8 mouse cellular contexts compared by ENCODE assay signal in genomic region chr12:52602471-52602870, GRCm38 (mm10).
DNase-seq lines count a peak whose midpoint lies in the region; ATAC-seq lines count a peak whose summit lies in the region.

No protein-coding gene starts in this region.

- H3K27ac ChIP-seq in forebrain, embryonic 13.5 days, result peak overlapping the region; percentile 85; the same call in 1 of the 2 replicates
- no peak overlapping the region; the same call in 1 of the 2 replicates for H3K27ac ChIP-seq in neural tube, embryonic 14.5 days (ENCODE audit: low read depth, low read length)

- no peak for ATAC-seq in megakaryocyte, adult 5-6 weeks (ENCODE audit: poor library complexity, severe bottlenecking)
- ATAC-seq in forebrain, embryonic 13.5 days, result no peak
- no peak for ATAC-seq in neural tube, embryonic 14.5 days (ENCODE audit: low read depth)

- H3K27me3 ChIP-seq in megakaryocyte, embryonic 14.5 days (replicated peaks), result no peaks in the 10 kb centered on the region
- H3K27me3 ChIP-seq in forebrain, embryonic 13.5 days, result 0 out of 2 replicates have a peak, but pooled peaks cover 2% of the 10 kb centered on the region
- H3K27me3 ChIP-seq in neural tube, embryonic 14.5 days (ENCODE audit: control insufficient read depth, insufficient read depth, low read length), result no peaks in the 10 kb centered on the region

- 23% methylated on average over 2 of the region's 2 CpGs for WGBS in forebrain, embryonic 13.5 days
- 17% methylated on average over 2 of the region's 2 CpGs for WGBS in neural tube, embryonic 14.5 days

- peaks cover 28% of the 10 kb centered on the region for H3K4me1 ChIP-seq in megakaryocyte, embryonic 14.5 days
- peaks cover 14% of the 10 kb centered on the region for H3K4me1 ChIP-seq in forebrain, embryonic 13.5 days
- H3K4me1 ChIP-seq in neural tube, embryonic 14.5 days (ENCODE audit: control insufficient read depth, insufficient read depth, low read length), result no peaks in the 10 kb centered on the region

- no peaks in the 10 kb centered on the region for H3K36me3 ChIP-seq in megakaryocyte, embryonic 14.5 days (replicated peaks; ENCODE audit: low read length)
- no peaks in the 10 kb centered on the region for H3K36me3 ChIP-seq in forebrain, embryonic 13.5 days (ENCODE audit: poor library complexity, severe bottlenecking)
- no peaks in the 10 kb centered on the region for H3K36me3 ChIP-seq in neural tube, embryonic 14.5 days (ENCODE audit: control insufficient read depth, insufficient read depth, low read length)

- peak overlapping the region; percentile 62 for H3K4me2 ChIP-seq in forebrain, embryonic 13.5 days
- peak overlapping the region; percentile 70 for H3K4me2 ChIP-seq in neural tube, embryonic 14.5 days (ENCODE audit: low read depth, low read length)

- intact Hi-C loops in left cerebral cortex, postnatal 36 days (cut with DNase I), result loop anchor here (2.0 kb wide), 1 partner anchor 96 kb away; the partner anchor contains the start of gene Akap6

- peak overlapping the region; percentile 78; the same call in 1 of the 2 replicates for H3K9ac ChIP-seq in forebrain, embryonic 13.5 days
- H3K9ac ChIP-seq in neural tube, embryonic 14.5 days (replicated peaks; ENCODE audit: low read depth, low read length), result no peak overlapping the region; the same call in 1 of the 2 replicates

- peak overlapping the region; percentile 94 for H3K4me3 ChIP-seq in megakaryocyte, embryonic 14.5 days (replicated peaks)
- H3K4me3 ChIP-seq in forebrain, embryonic 13.5 days, result peak overlapping the region; percentile 56
- H3K4me3 ChIP-seq in neural tube, embryonic 14.5 days (ENCODE audit: low read depth, low read length), result peak overlapping the region; percentile 91

- H3K9me3 ChIP-seq in megakaryocyte, embryonic 14.5 days, result peaks cover 16% of the 10 kb centered on the region
- 0 out of 2 replicates have a peak, but pooled peaks cover 7% of the 10 kb centered on the region for H3K9me3 ChIP-seq in forebrain, embryonic 13.5 days (replicated peaks)
- no peaks in the 10 kb centered on the region for H3K9me3 ChIP-seq in neural tube, embryonic 14.5 days (ENCODE audit: control insufficient read depth, low read length)

- peak; percentile 6 for DNase-seq in kidney, postnatal 10 days
- DNase-seq in spleen, postnatal 10 days (ENCODE audit: low spot score in 2 of 2), result no peak
- DNase-seq in urinary bladder, postnatal 4 days (ENCODE audit: low spot score in 2 of 2), result no peak
- no peak for DNase-seq in left cerebral cortex, postnatal 36 days (ENCODE audit: low spot score in 2 of 2)
